Mouse (Mus musculus) testis, postnatal 14 days (tissue): ENCODE measurements at regions not wholly inside any gene's neighbourhood (a gene's known extent, or its start where the extent isn't known, plus 50 kb on each side); places are given as distances from the start of the nearest gene placed in this dataset.

Source experiments
- DNase-seq: peaks from one replicate; pipeline ENCODE4 v3.0.0; 2021; ENCODE audit warnings: low spot score

GRCm38 (mm10) chr3:137482546-137482945, 138.9 kb upstream of the Ddit4l start:
- DNase-seq: no peak

DNA sequence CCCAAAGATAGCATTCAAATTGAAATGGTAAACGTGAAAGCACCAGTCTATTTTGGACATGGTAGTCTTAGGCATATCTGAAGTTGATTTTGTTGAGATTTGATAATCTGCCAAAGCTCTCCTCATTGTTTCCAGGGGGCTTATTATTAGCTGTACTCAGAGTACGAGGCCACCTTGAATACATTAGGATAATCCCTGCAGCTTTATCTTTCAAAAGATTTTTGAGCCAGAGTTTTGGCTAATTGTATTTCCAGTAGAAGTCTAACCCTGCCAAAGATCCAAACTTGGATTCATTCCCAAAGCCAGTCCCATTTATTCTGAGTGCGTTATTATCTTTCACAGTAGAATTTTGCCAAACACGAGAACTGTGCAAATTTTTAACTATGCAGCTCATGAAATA, 138.4 kb upstream of the Ddit4l start:
- DNase-seq: no peak

DNA sequence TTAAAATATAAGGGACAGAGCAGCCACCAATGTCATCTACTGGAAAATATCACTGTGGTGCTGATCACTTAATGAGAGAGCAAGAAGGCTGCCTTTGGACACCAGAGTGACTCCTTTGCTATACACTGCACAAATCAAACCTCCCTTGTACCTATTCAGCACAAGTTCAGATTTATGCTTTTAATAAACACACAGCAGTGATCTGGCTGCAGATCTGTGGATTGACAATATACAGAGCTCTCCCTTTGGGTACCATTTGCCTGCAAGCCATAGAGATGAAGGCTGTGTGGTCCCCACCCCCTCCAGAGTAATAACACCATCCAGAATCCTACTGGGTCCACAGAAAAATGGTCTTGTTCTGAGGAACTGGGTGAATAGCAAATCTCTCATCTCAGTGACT, 131.8 kb upstream of the Ddit4l start:
- no peak for DNase-seq

GRCm38 (mm10) chr3:137491508-137492019, 129.8 kb upstream of the Ddit4l start:
- DNase-seq: no peak

- DNase-seq: no peak
These were observed 123.1 kb upstream of the Ddit4l start for GRCm38 (mm10) chr3:137498343-137498742.

- DNase-seq: no peak
These were observed 110.1 kb upstream of the Ddit4l start for GRCm38 (mm10) chr3:137511283-137511682.

GRCm38 (mm10) chr3:137512411-137512810, 109.0 kb upstream of the Ddit4l start:
- DNase-seq: no peak

DNA sequence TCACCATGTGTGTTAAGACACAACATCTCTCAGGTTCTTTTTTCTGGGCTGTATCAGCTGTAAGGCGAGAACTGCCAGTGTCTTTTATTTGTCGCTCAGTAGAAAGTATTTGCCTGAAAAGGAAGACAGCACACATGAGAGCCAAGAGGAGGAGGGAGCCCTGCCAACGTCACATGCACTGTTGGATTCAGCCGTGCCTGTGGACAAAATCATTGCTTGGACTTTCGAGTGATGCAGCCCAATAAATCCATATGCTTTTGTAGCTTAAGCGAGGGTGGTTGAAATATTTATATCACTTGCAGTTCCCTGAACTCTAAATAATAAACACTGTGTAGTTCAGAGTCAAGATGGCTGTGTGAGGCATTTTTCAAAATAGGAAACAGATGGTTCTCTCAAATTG, 108.4 kb upstream of the Ddit4l start:
- no peak for DNase-seq

DNA sequence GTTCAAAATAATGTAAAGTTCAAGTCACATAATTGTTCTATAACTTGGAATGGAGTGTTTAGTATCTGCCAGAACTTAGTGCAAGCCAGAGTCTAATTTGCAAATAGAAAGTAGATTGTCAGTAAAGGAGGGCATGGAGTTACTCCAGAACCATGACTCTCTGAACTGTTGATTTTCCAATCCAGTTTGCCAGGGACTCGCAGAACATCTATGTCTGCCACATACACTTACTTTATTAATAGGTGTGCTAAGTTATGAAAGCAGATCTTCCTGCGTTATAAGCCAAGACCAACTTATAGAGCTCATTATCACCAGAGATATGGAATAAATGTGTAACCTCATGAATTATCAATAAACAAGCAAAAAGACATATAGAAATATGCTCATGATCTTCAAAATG, 107.2 kb upstream of the Ddit4l start:
- no peak for DNase-seq

GRCm38 (mm10) chr3:137517433-137517832, 104.0 kb upstream of the Ddit4l start:
- DNase-seq: no peak

DNA sequence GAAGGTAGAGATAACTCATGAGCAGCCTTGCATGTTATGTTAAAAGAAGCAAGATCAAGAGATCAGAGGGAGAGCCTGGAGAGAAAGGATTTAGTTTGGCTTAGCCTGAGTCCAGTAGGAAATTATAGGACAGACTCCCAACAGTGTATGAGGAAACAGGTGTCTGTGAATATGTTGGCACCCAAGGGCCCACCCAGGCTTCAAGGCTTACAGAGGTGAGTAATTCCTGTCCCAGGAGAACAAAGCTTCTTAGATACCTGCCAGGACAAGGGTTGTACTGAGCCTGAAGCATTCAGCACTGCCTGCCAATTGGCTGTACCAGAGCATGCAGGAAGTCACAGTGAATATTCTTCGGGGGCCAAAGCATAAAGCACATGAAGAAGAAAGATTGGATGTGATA, 101.2 kb upstream of the Ddit4l start:
- no peak for DNase-seq

- DNase-seq: no peak
These were observed 95.5 kb upstream of the Ddit4l start for GRCm38 (mm10) chr3:137525606-137526575.

- DNase-seq: no peak
These were observed 91.8 kb upstream of the Ddit4l start for GRCm38 (mm10) chr3:137529592-137529960.

DNA sequence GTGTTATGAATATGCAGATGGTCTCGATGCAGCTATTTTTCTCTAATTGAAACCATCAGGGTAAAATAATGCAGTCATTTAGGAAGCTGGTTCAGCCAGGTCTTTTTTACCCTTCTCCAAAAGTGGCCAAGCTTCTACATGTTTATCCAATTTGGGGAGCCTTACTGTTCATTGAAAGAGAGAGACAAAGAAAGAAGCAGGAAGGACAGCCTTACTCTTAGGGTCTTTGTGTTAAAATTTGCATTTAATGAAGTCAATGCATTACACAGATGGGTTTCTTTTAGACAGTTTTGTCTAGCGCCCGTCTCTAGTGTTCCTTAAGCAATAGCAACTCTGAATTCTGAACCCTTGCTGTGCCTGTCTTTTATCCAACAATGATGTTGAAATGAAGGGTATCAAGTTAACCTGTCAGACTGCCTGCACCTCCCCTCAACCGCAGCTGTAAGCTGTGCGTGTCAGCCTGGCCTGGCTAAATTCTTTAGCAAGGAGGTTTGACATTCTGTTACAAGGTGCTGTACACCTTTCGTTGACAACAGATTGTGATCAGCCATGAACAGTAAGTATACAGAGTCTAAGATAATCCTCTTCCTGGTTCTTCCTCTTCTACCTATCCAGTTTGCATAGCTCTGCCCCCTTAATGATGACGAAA, 91.3 kb upstream of the Ddit4l start:
- DNase-seq: no peak

- DNase-seq: no peak
These were observed 79.7 kb upstream of the Ddit4l start for GRCm38 (mm10) chr3:137541666-137542065.

DNA sequence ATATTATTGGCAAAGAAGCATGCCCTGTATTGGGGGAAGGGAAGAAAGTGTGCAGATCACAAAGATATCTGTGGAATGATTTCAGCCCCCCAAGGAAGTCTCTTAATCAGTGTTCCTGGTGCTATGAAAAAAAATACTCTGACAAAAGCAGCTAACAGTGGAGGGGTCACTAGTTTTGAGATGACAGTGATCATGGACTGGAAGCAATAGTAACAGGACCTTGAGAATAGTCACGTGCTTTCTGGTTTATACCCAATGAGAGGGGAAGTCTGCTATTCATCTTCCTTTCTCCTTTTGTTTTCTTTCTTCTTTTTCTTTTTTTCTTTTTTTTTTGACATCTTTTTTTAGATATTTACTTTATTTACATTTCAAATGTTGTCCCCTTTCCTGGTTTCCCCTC, 79.1 kb upstream of the Ddit4l start:
- no peak for DNase-seq

- DNase-seq: peak; percentile 8
These were observed 74.0 kb upstream of the Ddit4l start for GRCm38 (mm10) chr3:137547414-137547877.

DNA sequence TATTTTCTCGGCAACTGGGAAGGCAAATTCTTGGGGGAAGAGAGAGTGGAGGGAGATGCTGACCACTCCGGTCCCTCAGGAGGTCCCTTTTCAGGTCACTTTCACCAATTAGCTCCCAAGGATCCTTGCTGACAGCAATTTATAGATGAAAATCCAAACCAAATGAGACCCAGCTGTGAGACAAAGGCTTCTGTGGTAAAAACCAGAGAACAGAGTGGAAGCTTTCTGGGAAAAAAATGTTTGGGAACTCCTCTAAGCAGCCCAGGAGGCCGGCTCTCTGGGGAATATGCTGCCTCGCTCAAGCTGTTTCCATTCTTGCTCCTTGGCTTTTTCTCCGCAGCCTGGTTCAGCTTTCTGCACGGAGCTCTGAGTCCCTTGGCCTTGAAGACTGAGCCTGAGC, 73.5 kb upstream of the Ddit4l start:
- peak; percentile 54 for DNase-seq

DNA sequence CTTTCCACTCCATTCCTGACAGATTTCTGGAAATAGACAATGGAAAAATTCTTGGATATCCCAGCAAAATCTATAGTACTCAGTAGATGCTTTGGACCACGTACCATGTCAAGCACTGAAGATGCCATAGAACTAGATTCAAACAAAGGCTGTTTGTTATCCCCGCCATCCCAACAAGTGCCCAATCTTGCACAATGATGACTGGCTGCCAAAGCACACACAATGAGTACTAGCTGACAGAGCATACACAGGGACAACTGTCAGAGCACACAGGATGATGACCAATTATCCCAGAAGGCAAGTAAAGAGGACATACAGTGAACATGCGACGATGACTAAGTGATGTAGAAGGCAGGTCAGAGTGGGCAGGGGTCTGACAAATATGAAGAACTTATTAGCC, 70.7 kb upstream of the Ddit4l start:
- no peak for DNase-seq

DNA sequence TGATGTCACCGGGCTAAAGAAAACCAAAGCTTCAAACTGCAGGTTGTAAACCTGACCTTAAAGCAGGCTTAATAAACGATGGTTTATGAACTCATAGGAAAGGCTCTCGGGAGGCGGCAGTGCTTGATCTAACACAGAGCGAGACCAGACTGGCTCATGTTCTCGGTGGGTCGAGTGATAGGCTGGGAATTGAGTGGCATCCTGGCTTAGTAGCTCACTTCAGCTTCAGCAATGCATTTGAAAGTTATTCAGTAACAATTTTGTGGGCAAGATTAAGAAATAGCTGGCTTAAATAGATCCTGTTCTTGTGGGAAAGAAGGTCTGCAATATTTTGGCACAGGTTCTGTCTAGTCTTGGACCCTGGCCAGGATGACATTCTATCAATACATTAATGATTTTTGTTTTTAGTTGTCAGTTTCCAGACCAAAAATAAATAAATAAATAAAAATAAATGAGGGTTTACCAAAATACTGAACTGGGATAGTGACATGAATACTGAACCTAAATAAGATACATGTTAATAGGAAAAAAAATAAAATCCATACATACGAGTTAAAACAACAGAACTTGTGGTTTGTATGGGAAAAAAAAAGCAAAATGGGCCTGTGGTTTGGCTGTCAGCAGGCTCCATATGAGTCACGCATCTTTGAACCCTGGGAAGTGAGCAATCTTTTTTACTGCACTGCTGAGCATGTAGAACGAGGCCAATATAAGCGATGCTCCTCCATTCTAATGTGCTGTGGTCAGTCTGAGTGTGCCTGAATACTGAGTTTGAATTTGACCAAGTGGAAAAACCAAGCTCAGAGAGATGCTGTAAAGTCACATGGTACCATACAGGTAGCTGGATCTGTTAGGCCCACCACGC, 68.7 kb upstream of the Ddit4l start:
- DNase-seq: no peak

- no peak for DNase-seq
These were observed 60.5 kb upstream of the Ddit4l start for GRCm38 (mm10) chr3:137560851-137561449.

DNA sequence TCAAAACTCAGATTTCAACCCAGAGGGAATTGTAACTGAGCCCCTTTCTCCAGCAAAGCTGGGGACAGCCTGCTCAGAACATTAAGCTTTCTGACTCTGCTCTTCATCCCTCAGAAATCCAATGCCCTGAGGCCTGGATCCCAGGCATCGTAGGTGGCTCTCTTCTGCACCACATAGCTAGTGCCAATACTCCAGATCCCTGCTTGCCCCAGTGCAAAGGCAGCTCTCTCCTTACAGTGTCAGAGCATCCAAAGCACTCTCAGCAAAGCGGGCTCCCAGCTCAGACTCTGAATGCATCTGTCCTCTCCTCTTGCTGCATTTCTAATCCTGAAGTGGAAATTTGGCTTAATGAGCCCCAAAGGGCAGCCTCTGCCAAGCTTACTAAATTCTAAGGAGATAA, 59.4 kb upstream of the Ddit4l start:
- no peak for DNase-seq
